Mouse (Mus musculus) cerebellum, adult 9-10 months (tissue): ENCODE data around the gene Tigit.

ENCODE experiments used
- DNase-seq: peaks from one replicate; pipeline ENCODE4 v3.0.0; 2022

Gene Tigit

GRCm38 (mm10) chr16:43663978-43664579 lies at the start of gene Tigit:
Gene Tigit (minus strand): TSS chr16:43664146.
- DNase-seq = no peak

DNA sequence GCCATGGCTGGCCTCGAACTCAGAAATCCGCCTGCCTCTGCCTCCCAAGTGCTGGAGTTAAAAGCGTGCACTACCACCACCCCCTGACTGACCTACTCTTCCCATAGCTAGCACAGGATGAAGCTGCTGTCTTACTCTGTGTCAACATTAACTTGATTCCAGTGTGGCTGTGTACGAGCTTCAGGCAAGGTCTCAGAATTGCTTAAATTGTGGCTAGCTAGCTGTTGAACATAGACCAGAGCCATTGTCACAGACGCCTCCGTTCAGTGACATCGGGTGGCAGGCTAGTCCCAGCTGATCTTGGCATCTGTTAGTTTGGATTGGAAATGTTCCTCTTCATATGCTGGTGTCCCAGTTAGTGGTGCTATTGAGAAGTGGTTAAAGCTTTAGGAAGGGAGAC lies 47.4 kb upstream of the Tigit start:
- DNase-seq = no peak

DNA sequence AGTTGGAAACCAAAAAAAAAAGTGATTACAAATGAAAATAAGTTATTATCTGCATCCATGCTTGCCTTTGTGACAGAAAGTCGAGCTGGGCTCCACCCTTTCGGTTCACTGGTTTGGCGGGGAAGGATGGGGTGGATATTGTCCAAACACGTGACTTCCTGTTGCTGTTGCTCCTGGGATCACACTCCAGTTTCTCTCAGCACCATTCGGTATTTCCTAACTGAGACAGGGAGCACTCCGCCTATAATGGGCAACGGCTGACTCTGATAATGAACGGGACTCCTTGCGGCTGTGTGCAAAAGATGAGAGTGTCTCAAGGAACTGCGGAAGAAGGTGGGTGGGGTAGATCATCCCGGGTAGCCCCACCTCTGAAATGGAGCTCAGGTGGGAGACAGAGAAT lies 46.7 kb upstream of the Tigit start:
- no peak for DNase-seq

DNA sequence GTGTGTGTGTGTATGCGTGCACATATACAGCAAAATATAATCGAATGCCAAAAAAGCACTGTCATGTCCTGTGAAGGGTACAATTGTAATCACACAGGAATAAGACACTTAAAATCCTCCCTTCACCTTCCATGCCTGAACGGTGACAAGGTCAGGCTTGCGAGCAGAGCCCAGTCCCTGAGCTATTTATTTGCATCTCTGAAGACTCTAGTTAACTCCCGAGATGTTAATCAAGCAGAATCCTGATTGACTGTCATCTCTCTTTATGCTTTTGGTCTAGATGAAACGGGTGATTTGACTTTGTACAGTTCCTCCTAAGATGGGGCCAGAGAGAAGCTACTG lies 46.2 kb upstream of the Tigit start:
- no peak for DNase-seq

GRCm38 (mm10) chr16:43709432-43710133 lies 45.6 kb upstream of the Tigit start:
- no peak for DNase-seq

- DNase-seq = peak; percentile 4
These were observed 45.1 kb upstream of the Tigit start for GRCm38 (mm10) chr16:43709062-43709413.

GRCm38 (mm10) chr16:43708335-43709061 lies 44.6 kb upstream of the Tigit start:
- DNase-seq = no peak

DNA sequence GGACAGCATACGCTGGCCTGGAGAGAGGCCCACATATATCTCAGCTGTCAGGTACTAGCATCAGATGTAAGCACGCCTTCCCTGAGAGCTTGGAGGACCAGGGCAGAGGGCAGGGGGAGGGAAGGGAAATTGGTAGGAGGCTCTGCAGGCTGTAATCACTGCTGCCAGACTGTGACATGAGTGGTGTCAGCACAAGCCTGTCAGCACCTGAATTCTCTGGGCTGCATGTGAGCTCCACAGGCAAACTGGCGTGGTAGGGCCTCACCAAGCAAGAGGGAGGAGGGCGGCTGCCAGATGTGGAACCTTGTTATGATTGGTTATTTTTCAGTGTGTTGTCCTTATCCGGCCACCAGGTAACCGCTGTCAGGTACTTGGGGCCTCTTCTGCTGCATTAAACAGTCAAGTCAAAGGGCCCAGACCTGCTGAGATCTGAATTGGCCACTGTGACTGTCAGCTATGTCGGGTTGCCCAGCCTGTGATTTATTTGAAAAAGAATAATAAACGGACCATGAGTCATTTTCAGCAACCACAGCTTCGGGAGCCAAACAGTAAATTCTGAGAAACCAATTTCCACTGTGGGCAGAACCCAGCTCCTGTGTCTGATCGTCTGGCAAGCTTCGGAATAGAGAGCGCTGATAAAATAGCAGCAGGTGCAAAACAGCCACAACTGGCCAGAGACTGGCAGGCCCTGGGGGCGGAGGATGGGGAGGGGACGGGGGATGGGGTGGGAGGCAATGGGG lies 38.0 kb upstream of the Tigit start:
- no peak for DNase-seq

GRCm38 (mm10) chr16:43700575-43700974 lies 36.6 kb upstream of the Tigit start:
- DNase-seq = no peak

DNA sequence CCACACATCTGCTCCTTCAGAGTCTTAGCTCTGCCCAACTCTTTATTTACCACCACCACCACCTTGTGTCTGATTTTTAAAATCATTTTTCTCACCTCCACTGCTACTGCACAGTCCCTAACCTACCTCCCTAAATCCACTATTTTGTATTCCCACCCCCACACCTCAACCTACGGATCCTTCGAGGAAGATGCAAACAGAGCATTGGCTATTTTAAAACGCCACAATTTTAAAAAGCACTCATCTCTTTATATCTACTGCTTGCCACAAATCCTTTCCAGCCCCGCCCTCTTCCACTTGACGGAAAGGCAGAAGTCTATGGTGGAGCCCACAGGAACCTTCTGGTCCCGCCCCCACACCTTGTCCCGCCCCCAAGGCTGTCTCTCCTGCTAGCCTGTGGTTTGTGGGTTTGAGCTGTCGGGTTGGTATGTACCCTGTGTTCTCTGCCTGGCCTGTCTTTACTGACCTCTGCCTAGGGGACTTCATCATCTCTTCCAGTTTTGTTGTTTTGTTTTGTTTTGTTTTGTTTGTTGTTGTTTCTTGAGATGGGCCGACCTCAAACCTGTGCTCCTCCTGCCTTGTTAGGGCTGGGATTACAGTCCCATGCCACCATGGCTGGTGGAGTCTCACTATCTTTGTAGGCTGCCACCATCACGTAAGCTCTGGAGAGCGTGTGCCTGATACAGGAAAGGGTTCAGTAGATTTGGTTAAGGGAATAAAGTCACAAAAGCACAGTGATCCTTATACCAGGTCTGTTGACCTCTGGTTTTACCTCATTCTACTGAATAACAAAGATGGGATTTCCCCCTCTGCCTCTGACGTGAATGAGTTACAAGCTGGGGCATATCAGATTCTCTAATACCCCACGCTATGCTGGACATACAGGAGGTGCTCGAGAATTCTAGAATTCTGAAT lies 35.0 kb upstream of the Tigit start:
- DNase-seq = no peak

DNA sequence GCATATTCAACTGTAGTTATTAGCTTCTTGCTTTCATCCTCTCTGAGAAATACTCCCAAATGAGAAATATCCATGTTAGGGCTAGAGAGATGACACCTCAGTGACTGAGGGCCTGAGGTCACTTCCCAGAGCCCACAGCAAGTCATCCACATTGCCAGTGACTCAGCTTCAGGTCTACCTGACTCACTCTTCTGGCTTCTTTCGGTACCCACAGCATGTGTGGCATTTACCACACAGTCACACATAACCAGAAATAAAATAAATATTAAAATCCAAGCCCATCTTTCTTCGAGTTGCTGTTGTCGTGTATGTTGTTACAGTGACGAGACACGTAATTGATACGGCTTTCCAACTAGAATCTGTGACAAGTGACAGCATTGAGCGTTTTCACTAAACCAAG lies 33.8 kb upstream of the Tigit start:
- DNase-seq = no peak

DNA sequence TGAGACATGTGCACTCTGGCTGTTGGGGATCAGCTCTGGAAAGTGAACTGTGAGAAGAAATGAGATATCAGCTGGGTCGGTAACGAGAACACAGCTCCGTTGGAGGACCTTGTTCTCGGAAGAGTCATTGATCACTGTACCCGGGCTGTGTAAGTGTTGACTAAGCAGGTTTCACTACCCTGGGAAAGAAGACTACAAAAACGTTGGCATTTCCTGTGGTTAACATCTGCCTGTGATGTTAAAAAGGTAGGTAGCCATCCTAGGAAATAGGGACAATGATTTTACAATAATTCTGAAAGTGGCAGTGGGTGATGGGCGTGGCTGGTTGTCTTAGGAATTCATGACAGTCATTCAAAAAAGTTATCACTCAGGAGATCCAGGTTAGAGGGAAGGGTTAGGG lies 31.9 kb upstream of the Tigit start:
- DNase-seq = no peak

GRCm38 (mm10) chr16:43694104-43694503 lies 30.2 kb upstream of the Tigit start:
- DNase-seq = no peak

DNA sequence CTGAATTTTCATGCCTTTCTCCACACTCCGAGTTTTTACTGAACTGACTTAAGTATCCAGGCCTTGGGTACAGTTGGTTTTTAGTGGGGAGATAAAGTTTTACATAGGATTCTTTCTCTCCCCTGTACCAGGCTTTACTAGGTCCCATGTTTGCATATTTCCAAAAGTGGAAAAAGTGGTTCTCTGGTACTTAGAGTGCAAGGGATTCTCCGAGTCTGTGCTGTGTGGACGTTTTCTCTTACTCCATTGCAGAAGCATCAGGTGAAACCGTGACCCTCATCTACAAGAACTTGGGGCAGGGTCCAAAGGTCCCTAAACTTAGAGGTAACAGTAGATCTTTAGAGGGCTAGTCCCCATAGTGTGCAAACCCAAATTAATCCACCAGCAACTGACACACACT lies 28.7 kb upstream of the Tigit start:
- no peak for DNase-seq

DNA sequence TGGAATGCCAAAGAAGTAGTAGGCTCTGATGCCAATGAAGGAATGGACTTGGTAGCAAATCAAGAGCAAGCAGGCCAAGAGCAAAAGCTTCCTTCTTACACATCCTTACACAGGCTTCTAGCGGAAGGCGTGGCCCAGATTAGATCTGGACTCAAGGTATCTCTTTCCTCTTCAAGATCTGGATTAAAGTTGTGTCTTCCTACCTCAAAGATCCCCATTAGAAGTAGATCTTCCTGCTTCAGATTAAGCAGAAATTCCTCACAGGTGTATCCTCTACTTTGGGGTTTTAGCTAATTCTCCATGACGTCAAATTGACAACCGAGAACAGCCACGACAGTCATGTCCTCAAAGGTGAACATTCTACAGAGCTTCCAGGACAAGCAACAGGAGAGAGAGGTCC lies 27.8 kb upstream of the Tigit start:
- no peak for DNase-seq

- no peak for DNase-seq
These were observed 27.0 kb upstream of the Tigit start for GRCm38 (mm10) chr16:43690912-43691311.

DNA sequence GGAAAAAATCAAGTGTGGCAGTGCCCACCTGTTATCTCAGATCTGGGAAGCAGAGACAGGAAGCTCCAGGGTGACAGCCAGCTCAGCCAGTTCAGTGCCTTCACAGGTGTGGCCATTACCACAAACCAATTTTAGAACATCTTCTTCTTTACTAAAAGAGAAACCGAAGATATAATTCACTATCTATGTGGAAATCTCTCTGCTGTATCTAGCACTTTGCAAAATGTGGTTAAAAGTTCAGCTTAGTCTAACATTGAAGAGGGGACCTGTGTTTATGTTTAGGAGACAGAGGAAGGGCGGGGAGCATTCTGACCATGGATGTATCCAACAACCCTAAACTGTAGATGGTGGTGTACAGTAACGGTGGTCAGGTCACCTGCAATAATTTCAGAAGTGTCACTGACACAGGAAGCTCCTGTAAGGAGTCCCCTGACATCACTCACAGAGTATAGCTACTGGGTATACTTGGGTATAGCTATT lies 26.3 kb upstream of the Tigit start:
- no peak for DNase-seq

- no peak for DNase-seq
These were observed 24.0 kb upstream of the Tigit start for GRCm38 (mm10) chr16:43687968-43688367.

DNA sequence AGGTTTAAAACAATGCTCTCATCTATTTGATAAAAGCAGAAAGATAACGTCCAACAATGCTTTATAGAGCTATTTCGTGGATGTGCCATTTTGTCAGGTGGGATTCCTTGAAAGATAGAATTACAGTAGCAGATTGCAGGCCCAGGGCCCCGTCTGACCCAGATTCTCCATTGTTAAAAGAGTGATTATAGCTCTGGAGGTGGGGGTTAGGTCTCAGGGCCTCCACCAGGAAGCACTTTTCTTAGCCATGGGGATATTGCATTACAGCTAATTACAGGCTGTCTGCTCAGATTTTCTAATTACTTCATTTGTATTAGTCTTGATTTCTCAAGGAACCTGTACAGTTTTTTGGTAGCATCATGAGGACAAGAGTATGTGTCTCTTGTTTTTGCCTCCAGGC lies 10.5 kb upstream of the Tigit start:
- DNase-seq = no peak

- DNase-seq = no peak
These were observed 8.8 kb upstream of the Tigit start for GRCm38 (mm10) chr16:43672697-43673096.

DNA sequence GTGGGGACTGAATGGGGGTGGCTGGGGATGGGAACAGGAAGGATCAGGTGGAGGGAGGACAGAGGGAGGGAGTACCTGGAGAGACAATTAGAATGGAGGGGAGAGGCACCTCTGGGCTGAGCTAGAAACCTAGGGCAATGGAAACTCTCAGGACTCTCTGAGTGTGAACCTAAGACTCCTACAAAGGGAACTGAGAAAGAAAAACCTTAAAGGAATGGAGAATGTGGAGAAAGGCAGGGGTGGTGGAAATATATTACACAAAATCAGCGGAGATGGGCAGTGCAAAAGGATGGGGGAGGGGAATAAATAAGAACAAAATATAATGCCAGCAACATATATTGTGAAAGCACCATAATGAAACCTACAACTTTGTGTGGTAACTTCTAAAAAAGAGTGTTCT lies 8.0 kb upstream of the Tigit start:
- DNase-seq = no peak

GRCm38 (mm10) chr16:43668294-43668693 lies 4.3 kb upstream of the Tigit start:
- DNase-seq = no peak

GRCm38 (mm10) chr16:43664861-43665260 lies 915 bp upstream of the Tigit start:
- DNase-seq = no peak
